In the genomic region with DNA sequence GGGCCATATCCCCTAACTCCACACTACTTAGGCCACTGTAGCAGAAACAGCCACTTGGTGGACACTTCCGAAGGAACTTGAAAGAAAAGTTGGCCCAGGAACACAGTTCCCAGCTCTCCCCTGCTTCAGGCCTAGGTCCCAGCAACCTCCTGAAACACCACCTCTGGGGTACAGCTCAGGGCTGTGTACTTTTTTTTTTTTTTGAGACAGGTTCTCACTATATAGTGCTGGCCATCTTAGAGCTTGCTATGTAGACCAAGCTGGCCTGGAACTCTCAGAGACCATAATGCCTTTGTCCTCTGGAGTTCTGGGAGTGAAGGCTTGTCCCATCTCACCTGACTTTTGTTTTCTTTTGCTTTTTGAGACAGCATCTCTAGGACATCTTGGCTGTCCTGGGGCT, we compare ENCODE assay signal across 10 mouse cellular contexts. TPM values are rescaled to one million over a fixed set of nuclear protein-coding genes. Genes with fewer than 3 reads are reported as not detected.
A peak's percentile ranks its signal among the peaks of the same experiment; 100 is the strongest.
DNase-seq lines count a peak whose midpoint lies in the region; ATAC-seq and TF ChIP-seq lines count a peak whose summit lies in the region.
"Had no signal": no experiment of that assay in that cellular context is flagged by ENCODE, and none has a peak within 500 bp of the region (broad histone marks: within the 10 kb centered on the region; RNA-seq: fewer than 3 reads in every experiment).

No protein-coding gene starts in this region.

- H3K9me3 ChIP-seq in forebrain, embryonic 13.5 days (replicated peaks): no peaks in the 10 kb centered on the region
- H3K9me3 ChIP-seq in forebrain, embryonic 11.5 days (ENCODE audit: control insufficient read depth, low read length): no peaks in the 10 kb centered on the region
- no peaks in the 10 kb centered on the region for H3K9me3 ChIP-seq in kidney, postnatal 0 days (replicated peaks; ENCODE audit: low read length)
- H3K9me3 ChIP-seq in embryonic facial prominence, embryonic 10.5 days: no peaks in the 10 kb centered on the region
- H3K9me3 ChIP-seq in liver, embryonic 12.5 days (replicated peaks): no peaks in the 10 kb centered on the region
- H3K9me3 ChIP-seq: limb, embryonic 12.5 days; midbrain, embryonic 10.5 days had no signal

- 28% methylated on average over 1 of the region's 1 CpGs for WGBS in forebrain, embryonic 13.5 days
- WGBS in forebrain, embryonic 11.5 days: 33% methylated on average over 1 of the region's 1 CpGs
- 50% methylated on average over 1 of the region's 1 CpGs for WGBS in kidney, postnatal 0 days
- WGBS in embryonic facial prominence, embryonic 10.5 days: 47% methylated on average over 1 of the region's 1 CpGs
- WGBS in liver, embryonic 12.5 days (ENCODE audit: insufficient replicate concordance): 21% methylated on average over 1 of the region's 1 CpGs

- H3K27ac ChIP-seq in forebrain, embryonic 13.5 days: no peak overlapping the region
- no peak overlapping the region for H3K27ac ChIP-seq in forebrain, embryonic 11.5 days (ENCODE audit: low read depth, low read length)
- H3K27ac ChIP-seq in kidney, postnatal 0 days: peak overlapping the region; percentile 95; the same call in 1 of the 2 replicates
- H3K27ac ChIP-seq in embryonic facial prominence, embryonic 10.5 days (replicated peaks): peak overlapping the region; percentile 73
- H3K27ac ChIP-seq in liver, embryonic 12.5 days: peak overlapping the region; percentile 90

- H3K4me2 ChIP-seq in forebrain, embryonic 13.5 days: no peak overlapping the region
- no peak overlapping the region for H3K4me2 ChIP-seq in forebrain, embryonic 11.5 days (ENCODE audit: low read depth, low read length, severe bottlenecking)
- 0 out of 2 replicates have a peak overlapping the region, but pooled peaks have one; percentile 86 for H3K4me2 ChIP-seq in kidney, postnatal 0 days (ENCODE audit: low read length)
- H3K4me2 ChIP-seq in liver, embryonic 12.5 days: peak overlapping the region; percentile 84

- peaks cover 46% of the 10 kb centered on the region for H3K27me3 ChIP-seq in forebrain, embryonic 13.5 days
- H3K27me3 ChIP-seq in forebrain, embryonic 11.5 days (ENCODE audit: control insufficient read depth, insufficient read depth, low read length): peaks cover 33% of the 10 kb centered on the region
- peaks cover 21% of the 10 kb centered on the region for H3K27me3 ChIP-seq in kidney, postnatal 0 days (ENCODE audit: insufficient read depth, low read length)
- H3K27me3 ChIP-seq in embryonic facial prominence, embryonic 10.5 days (replicated peaks; ENCODE audit: low read depth, poor library complexity, severe bottlenecking): peaks cover 39% of the 10 kb centered on the region
- H3K27me3 ChIP-seq in liver, embryonic 12.5 days (replicated peaks): peaks cover 33% of the 10 kb centered on the region

- ATAC-seq in forebrain, embryonic 13.5 days: 0 out of 2 replicates have a peak, but pooled peaks have one; percentile 5
- no peak for ATAC-seq in forebrain, embryonic 11.5 days (replicated peaks; ENCODE audit: low FRiP score)
- ATAC-seq in kidney, postnatal 0 days (replicated peaks; ENCODE audit: low FRiP score, low read depth): no peak
- ATAC-seq in liver, embryonic 12.5 days: no peak

- H3K36me3 ChIP-seq in forebrain, embryonic 13.5 days (ENCODE audit: poor library complexity, severe bottlenecking): no peaks in the 10 kb centered on the region
- H3K36me3 ChIP-seq in forebrain, embryonic 11.5 days (ENCODE audit: control insufficient read depth, insufficient read depth, low read length): no peaks in the 10 kb centered on the region
- no peaks in the 10 kb centered on the region for H3K36me3 ChIP-seq in kidney, postnatal 0 days (ENCODE audit: insufficient read depth, low read length)
- H3K36me3 ChIP-seq in embryonic facial prominence, embryonic 10.5 days (replicated peaks): no peaks in the 10 kb centered on the region
- H3K36me3 ChIP-seq in liver, embryonic 12.5 days: no peaks in the 10 kb centered on the region
- H3K36me3 ChIP-seq: limb, embryonic 12.5 days; midbrain, embryonic 10.5 days had no signal

- no peak overlapping the region for H3K9ac ChIP-seq in forebrain, embryonic 13.5 days
- no peak overlapping the region for H3K9ac ChIP-seq in forebrain, embryonic 11.5 days (ENCODE audit: low read length)
- no peak overlapping the region for H3K9ac ChIP-seq in kidney, postnatal 0 days (ENCODE audit: low read depth, low read length)
- peak overlapping the region; percentile 68; the same call in 1 of the 2 replicates for H3K9ac ChIP-seq in liver, embryonic 12.5 days

- H3K4me1 ChIP-seq in forebrain, embryonic 13.5 days: peaks cover 37% of the 10 kb centered on the region
- peaks cover 15% of the 10 kb centered on the region for H3K4me1 ChIP-seq in forebrain, embryonic 11.5 days (replicated peaks; ENCODE audit: control insufficient read depth, insufficient read depth, low read length)
- H3K4me1 ChIP-seq in kidney, postnatal 0 days (replicated peaks; ENCODE audit: insufficient read depth, low read length): peaks cover 20% of the 10 kb centered on the region; the same call in 1 of the 2 replicates
- peaks cover 53% of the 10 kb centered on the region for H3K4me1 ChIP-seq in embryonic facial prominence, embryonic 10.5 days
- H3K4me1 ChIP-seq in liver, embryonic 12.5 days: peaks cover 63% of the 10 kb centered on the region

- no peak overlapping the region for H3K4me3 ChIP-seq in forebrain, embryonic 13.5 days
- H3K4me3 ChIP-seq in forebrain, embryonic 11.5 days (ENCODE audit: low read depth, low read length): no peak overlapping the region
- H3K4me3 ChIP-seq in kidney, postnatal 0 days (replicated peaks; ENCODE audit: low read depth, low read length): no peak overlapping the region
- H3K4me3 ChIP-seq in embryonic facial prominence, embryonic 10.5 days: peak overlapping the region; percentile 47
- H3K4me3 ChIP-seq in liver, embryonic 12.5 days: no peak overlapping the region

- DNase-seq in forebrain, embryonic 11.5 days (ENCODE audit: low spot score): no peak
- no peak for DNase-seq in kidney, postnatal 0 days (ENCODE audit: low spot score)
- no peak for DNase-seq in kidney, adult 8-10 months
- DNase-seq in embryonic facial prominence, embryonic 10.5 days (ENCODE audit: low spot score): no peak
- no peak for DNase-seq in urinary bladder, postnatal 14 days (ENCODE audit: low spot score)
- DNase-seq in urinary bladder, postnatal 10 days (ENCODE audit: low spot score): no peak

- no peak for TF ChIP-seq CTCF in kidney, postnatal 0 days (IDR thresholded peaks at IDR 0.05; ENCODE audit: low read depth)

RNA-seq across cellular contexts. Expression of gene Pde4a, which starts 3.6 kb away (rescaled TPM):
- polyA plus RNA-seq in forebrain, embryonic 13.5 days (2015; fragmentation: Nextera tagmentation; extraction: Ambion mirVana): 15.7 TPM in 2 replicates
- polyA plus RNA-seq in forebrain, embryonic 11.5 days (2014; fragmentation: Nextera tagmentation; extraction: Ambion mirVana): 7.0 and 8.4 TPM in 2 replicates
- polyA plus RNA-seq in kidney, postnatal 0 days (2015; fragmentation: Nextera tagmentation; extraction: Ambion mirVana): 8.2 and 8.3 TPM in 2 replicates
- polyA plus RNA-seq in embryonic facial prominence, embryonic 10.5 days (2016; fragmentation: Nextera tagmentation; extraction: Ambion mirVana): 4.9 and 5.3 TPM in 2 replicates
- polyA plus RNA-seq in liver, embryonic 12.5 days (2016; fragmentation: Nextera tagmentation; extraction: Ambion mirVana): 2.6 and 2.9 TPM in 2 replicates

RNA-seq across cellular contexts. Expression of gene Cdc37, which starts 19.4 kb away (rescaled TPM):
- polyA plus RNA-seq in forebrain, embryonic 13.5 days (2015; fragmentation: Nextera tagmentation; extraction: Ambion mirVana): 229 and 232 TPM in 2 replicates
- 300 and 308 TPM in 2 replicates for polyA plus RNA-seq in forebrain, embryonic 11.5 days (2014; fragmentation: Nextera tagmentation; extraction: Ambion mirVana)
- 256 and 271 TPM in 2 replicates for polyA plus RNA-seq in kidney, postnatal 0 days (2015; fragmentation: Nextera tagmentation; extraction: Ambion mirVana)
- polyA plus RNA-seq in embryonic facial prominence, embryonic 10.5 days (2016; fragmentation: Nextera tagmentation; extraction: Ambion mirVana): 418 and 430 TPM in 2 replicates
- polyA plus RNA-seq in liver, embryonic 12.5 days (2016; fragmentation: Nextera tagmentation; extraction: Ambion mirVana): 221 and 228 TPM in 2 replicates

RNA-seq across cellular contexts. Expression of gene Tyk2, which starts 38.1 kb away (rescaled TPM):
- 9.1 and 11.3 TPM in 2 replicates for polyA plus RNA-seq in forebrain, embryonic 13.5 days (2015; fragmentation: Nextera tagmentation; extraction: Ambion mirVana)
- 10.3 and 10.8 TPM in 2 replicates for polyA plus RNA-seq in forebrain, embryonic 11.5 days (2014; fragmentation: Nextera tagmentation; extraction: Ambion mirVana)
- polyA plus RNA-seq in kidney, postnatal 0 days (2015; fragmentation: Nextera tagmentation; extraction: Ambion mirVana): 8.6 and 9.4 TPM in 2 replicates
- 14.8 and 16.1 TPM in 2 replicates for polyA plus RNA-seq in embryonic facial prominence, embryonic 10.5 days (2016; fragmentation: Nextera tagmentation; extraction: Ambion mirVana)
- 8.5 and 10.4 TPM in 2 replicates for polyA plus RNA-seq in liver, embryonic 12.5 days (2016; fragmentation: Nextera tagmentation; extraction: Ambion mirVana)

Comparison
In these comparisons a context has a peak if more than half of its experiments do, and no peak if none do; other contexts are left out.
1. H3K27ac ChIP-seq: peak in kidney, postnatal 0 days (single experiment), embryonic facial prominence, embryonic 10.5 days (single experiment) and liver, embryonic 12.5 days (single experiment); none in forebrain, embryonic 13.5 days (single experiment) and forebrain, embryonic 11.5 days (single experiment).
2. H3K4me2 ChIP-seq: peak in kidney, postnatal 0 days (single experiment) and liver, embryonic 12.5 days (single experiment); none in forebrain, embryonic 13.5 days (single experiment) and forebrain, embryonic 11.5 days (single experiment).